Mouse (Mus musculus) 3134 (cell line): ENCODE results near the gene Adat3.

Experiments used
- DNase-seq: peaks from one replicate; pipeline ENCODE4 v3.0.0-alpha.2; 2011; ENCODE audit warnings: low spot score; ENCODE audit not compliant: insufficient read length; ENCODE audit errors: extremely low read depth

Gene Adat3

DNA sequence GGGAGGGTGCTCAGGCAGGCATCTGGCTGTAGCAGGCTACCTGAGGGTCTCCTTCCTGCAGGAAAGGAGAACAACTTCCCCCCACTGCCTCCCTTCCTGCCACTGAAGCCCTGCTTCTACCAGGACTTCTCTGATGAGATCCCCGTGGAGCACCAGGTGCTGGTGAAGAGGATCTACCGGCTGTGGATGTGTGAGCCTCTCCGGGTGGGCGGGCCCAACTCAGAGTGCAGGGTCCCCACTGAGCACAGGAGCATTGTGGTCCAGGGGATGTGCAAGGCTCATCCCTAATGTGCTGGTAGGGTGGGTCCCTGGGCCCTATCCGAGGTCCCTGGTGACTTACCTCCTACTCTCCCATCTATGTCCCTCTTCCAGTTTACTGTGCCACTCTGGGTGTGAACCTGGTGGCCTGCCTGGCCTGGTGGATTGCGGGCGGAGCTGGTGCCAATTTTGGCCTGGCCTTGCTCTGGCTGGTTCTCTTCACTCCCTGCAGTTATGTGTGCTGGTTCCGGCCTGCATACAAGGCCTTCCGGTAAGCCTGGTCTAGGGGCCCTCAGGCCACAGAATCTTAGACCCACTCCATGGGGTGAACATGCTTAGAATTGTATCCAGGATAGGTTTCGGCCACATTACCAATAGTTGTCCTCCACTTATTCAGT, 6.7 kb downstream of the Adat3 start:
- DNase-seq = no peak

DNA sequence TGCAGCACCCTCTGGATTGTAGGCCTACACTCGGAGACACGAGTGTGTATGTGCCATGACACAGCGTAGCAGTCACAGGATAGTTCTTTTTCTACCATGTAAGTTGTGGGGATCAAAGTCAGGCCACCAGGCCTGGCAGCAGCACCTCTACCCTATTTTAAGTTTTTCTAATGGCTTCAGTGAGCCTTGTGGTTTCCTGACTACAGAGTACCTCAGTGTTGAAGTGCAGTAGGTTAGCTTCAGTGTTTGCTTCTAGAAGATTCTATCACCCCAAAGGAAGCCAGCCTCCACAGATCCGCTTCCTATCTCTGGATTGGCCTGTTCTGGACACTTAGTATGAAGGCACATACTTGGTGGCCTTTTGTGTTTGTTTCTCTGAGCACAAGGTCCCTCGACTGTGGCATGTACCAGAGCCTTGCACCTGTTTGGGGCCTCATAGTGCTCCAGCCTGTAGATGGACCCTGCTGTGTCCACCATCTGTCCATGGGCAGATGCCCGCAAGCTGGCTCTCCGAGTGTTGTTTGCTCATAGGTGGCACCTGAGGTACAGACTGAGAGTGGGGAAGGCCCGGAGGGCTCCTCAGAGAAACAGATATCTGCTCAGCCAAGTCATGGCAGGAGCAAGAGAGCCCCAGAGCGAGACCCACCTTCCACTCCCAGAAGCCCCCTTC, 7.6 kb downstream of the Adat3 start:
- no peak for DNase-seq

DNA sequence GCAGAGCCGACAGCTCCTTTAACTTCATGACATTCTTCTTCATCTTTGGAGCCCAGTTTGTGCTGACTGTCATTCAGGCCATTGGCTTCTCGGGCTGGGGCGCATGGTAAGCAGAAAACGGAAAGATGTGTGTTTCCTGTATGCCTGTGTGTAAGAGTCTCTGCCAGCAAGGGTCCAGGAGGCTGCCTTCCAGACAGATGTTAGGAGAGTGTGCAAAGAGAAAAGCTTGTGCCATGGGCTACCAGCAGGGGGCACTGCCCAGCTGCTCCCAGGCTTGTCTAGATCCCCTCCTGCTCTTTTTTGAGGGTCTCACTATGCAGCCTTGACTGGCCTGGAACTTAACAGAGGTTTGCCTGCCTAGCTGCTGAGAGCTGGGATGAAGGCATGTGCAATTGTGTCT, 8.3 kb downstream of the Adat3 start:
- no peak for DNase-seq

DNA sequence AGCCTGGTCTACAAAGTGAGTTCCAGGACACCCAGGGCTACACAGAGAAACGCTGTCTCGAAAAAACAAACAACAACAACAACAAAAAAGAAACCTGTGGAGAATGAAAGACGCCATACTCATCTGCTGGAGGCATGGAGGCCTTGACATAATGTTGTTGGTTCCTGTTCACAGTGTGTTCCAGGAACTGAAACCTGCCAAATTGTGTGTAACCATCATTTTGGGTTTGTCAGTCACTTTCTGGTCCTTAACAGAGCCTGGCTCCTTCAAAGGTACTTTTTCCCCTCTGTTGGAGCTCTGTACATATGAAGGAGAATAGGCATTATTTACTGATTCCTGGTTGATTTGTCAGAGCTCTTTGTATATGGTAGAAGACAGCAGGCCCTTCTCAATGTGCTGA, 9.2 kb downstream of the Adat3 start:
- no peak for DNase-seq

DNA sequence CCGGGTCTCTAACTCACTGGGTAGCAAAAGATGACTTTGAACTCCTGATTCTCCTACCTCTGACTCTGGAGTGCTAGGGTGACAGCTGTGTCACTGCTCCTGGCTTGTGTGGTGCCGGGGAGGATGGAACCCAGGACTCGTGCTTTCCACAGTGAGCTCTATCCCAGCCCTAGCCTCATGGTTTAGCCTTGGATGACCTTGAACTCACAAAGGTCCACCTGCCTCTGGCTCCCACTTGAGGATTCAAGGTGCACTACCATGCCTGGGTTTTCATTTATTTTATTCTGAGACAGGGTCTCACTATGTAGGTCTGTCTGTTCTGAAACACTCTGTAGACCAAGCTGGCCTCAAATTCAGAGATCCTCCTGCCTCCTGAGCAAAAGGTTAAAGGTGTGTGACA, 11.1 kb downstream of the Adat3 start:
- no peak for DNase-seq

DNA sequence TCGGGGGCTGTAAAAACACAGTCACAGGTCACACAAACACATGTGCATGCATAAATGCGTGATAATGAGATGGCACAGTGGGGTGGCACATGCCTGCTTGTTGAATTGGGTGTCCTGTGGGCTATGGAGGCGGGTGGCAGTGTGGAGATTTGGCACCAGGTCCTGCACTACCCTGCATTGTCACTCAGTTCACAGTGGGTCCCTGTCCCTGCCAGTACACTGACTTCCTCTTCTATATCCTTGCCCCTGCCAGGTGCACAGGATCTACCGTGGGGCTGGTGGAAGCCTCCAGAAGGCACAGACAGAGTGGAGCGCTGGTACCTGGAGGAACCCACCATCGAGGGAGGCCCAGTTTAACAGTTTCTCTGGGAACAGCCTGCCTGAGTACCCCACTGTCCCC, 11.7 kb downstream of the Adat3 start:
- no peak for DNase-seq

DNA sequence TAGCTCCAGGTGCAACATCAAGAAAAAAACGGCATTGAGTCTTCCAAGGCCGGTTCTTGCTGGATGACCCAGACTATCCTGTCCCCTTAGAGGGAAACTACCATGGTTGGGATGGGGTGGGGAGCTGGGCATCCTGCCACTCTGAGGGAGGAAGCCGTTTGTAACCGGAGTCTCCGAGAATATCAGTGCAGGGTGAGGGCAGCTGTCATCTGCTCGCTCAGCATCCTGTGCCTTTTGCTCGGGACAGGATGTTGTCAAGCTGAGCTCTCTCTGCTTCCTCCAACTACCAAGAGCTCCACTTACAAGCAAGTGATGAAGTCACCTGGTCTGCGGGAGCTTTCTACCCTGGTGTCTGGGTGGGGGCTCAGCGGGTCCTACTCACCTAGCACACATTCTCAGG, 15.5 kb downstream of the Adat3 start:
- DNase-seq = no peak

DNA sequence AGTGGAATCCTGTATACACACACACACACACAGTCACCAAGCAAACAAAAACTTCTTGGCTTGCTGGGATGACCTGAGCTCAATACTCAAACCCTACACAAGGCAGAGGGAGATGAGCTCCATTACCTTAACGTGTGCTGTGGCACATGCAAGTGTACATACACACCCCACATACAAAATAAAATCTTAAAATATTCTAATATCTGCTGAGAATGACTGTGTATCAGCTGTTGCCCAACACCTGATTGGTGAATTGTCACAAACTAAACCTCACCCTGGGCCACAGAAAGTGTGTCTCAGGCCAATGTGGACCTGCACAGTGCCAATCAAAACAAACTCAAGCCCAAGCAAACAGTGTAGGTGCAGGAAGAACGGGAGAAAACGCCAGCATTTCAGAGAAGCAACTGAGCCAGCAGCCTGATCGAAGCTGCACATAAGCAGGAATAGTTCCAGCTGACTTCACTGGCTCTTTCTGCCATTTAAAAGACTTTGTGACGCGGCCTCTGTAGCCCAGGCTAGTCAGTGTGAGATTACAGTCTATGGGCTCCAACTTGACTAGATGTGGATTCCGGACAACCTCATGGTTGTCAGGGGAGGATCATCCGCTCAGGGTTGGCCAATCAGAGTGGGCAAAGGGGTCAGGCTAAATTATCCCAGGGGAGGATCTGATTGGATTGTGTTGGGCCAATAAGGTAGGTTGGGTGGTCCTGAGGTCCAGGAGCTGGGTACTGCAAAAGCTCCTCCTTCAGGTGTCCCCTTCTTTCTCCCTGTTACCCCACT, 17.0 kb downstream of the Adat3 start:
- peak; percentile 38 for DNase-seq

DNA sequence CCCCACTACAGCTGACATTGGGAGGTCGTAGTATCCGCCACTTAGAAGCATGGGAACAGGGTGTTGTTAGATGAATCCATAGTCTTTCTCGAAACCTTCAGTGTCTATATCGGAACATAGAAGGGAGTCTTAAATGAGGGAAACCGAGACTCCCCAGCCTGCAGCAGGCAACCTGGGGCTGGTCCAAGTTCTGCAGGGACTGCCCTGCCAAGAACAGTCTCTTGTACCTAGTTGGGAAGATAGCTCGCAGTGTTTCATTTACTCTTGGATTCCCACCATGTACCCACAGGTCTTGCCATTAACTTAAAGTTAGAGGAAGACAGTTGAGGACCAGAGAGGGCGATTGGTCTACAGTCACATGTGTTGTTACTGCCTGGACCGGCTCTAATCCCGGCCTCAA, 17.7 kb downstream of the Adat3 start:
- DNase-seq = no peak

DNA sequence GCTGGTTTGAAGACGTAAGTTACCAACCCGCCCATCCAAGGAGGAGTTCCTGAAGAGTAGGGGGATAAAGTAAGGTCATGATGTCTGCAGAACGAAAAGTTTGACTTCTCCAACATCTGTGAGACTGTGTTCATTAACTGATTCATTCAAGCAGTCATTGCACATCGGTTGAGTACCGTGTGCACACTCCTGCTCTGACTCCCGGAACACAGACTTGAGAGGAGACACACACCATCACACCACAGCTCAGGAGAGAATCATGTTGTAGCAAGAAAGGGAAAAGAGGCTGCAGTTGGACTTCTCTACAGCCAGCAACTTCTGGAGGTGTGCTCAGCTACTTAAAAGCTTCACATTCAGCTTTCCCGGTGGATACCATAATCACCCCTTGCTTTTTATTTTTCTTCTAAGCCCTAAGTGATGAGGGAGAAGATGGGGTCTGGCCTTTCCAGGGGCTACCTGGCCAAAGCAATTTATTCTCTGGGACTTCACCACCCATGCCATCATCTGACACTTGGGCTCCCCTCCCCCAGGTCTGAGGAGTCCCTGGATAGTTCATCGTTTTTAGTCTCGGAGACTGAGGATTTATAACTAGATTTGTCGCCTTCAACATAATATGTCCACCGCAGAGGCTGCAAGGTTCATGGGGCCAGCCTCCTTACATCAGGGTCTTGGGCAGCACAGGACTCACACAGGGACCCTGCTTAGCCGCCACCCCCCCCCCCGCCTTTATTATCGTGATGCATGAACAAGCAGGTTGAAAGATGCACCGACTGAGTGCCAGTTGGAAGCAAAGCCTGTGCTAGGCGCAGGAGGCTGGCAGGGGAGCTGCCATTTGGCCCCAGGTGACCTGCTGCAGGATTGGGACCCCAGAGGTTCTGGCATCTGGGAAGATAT, 18.4 kb downstream of the Adat3 start:
- no peak for DNase-seq

DNA sequence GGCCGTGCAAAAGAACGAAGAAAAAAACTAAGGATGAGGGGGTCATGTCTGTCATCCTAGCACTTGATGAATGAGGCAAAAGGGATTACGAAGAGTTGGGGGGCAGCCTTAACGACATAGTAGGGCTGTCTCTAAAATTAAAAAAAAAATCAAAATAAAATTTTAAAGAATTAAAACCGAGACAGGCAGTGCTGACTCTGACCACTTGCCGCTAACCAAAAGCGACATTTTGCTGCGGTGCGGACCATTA, 18.9 kb downstream of the Adat3 start:
- no peak for DNase-seq

DNA sequence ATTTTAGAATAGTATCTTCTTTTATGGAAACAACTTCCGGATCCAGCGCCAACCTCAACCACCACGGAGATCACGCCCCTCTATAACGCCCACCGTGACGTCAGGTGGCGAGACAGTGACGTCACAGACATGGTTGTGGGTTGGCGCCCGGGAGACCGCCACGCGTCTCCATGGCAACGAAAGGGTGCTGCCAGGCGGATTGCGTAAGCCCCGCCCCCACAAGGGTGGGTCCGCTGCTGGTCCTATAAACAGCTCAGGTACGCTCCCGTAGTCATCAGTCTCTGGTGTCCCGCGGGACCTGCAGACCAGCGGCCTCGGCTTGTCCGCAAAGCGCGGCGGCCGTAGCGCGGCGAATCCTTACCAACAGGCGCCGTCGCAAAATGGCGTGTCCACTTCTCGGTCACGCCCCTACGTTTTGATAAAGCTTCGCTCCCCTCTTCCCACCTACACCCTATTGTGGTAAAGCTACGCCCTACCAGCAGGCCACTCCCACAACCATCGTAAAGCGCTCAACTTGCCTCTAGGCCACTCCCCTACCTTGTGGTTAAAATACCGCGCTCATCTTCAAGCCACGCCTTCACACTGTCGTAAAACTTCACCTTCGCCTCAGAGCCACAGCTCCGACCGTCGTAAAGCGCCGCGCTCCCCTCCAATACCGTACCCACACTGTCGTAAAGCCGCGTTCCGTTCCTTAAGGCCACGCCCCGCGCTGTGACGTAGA, 19.4 kb downstream of the Adat3 start:
- DNase-seq = peak; percentile 100

DNA sequence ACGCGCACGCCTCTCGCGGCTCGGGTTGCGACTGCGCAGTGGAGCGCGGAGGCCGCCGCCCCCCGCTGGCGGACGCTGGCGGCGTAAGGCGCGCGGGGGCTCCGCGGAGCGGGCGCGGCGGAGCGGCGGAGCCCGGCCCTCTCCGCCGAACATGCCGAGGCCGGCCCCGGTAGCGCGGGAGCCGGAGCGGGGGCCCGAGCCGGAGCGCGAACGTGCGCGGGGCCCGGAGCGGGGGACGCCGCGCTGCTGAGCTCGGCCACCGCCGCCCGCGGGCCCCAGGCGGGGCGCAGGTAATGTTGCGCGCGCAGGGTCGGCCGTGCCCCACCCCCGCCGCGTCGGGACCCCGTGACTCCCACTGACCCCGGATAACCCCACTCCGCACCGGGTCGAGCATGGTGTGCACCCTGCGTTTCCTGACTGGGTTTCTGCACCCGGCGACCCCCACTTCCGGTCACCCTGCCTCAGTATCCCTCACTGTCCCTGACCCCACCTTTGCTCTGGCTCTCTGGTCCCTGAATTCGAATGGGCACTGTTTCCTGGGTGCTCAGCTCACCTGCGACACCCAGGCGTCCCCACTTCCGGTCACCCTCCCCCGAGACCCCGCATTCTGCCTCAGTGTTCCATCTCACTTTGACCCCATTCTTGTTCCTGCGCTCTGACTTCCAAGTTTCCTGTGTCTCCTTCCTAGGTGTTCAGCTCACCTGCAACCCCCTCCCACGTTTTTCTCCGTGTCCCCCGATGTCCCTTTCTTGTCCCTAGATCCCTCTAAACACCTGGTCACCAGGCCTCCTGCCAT, 20.2 kb downstream of the Adat3 start, which contains the start of gene Csnk1g2:
Gene Csnk1g2, plus strand, starts transcription at position 178 of the 796 bp plus-strand sequence.
- peak; percentile 51 for DNase-seq

DNA sequence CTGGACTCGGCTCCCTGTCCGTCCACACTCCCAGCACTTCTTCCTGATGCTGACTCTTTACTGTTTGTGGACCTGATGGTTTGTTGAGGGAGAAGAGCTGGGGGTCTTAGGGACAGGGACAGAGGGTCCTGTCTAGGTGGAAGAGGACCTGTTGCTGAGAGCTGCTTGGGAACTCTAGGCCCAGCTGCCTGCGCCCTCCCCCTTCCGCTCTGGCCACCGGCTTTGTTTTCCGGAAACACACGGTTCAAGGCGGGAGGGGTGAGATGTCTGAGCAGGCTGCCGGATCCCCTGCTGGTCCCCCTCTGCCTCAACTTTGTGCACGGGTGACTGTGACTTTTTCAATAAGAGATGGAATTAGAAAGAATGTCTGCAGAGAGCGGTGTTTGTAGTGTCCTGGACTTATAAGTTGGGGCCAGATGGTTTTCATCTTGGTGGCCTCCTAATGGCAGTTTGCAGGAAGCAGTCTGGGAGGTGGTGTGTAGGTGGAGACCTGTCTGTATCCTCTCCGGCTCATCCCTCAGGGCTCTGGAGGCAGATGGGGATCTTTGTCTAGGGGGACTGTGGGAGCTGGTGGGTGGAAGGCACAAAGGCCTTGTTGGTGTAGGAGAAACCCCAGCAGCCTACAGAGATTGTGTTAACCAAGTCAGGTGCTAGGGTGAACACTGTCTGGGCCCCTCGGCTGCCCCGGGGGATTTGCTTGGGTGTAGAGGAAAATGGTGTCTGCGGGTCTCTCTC, 20.9 kb downstream of the Adat3 start:
- DNase-seq = peak; percentile 64

DNA sequence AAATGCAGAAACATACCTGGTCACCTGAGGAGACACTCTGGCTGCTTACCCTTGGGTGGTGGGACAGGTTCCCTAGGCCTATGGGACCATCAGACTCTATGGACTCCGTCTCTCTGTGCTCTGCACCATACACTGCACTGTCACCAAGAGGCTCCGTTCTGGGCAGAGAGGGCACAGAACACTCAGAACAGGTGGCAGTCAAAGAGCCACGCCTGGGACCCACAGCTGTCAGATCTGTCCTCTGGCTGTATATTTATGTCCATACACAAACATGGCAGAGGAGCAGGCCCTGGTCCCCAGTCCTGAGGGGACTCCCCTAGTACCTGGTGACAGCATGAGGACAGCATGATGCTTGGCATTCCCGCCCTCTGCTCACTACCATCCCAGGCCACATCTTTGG, 23.1 kb downstream of the Adat3 start:
- DNase-seq = no peak

DNA sequence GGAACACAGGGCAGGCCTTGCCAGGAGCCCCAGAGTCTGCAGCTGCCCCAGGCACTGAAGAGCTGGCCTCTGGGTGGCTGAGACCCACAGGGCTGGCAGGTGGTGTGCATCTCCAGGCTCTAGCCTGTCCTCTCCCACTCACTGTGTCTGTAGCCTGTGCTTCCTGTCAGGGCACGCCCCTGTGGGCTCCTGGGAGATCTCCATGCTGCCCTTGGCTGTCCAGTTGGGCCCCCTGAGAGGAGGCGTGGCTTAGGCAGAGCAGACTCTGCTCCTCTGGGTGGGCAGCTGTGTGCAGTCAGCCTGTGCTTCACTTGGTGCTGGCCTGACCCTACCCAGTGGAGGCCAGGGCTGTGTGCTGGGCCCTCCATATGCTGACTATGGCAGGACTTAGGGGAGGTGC, 25.0 kb downstream of the Adat3 start:
- DNase-seq = no peak

DNA sequence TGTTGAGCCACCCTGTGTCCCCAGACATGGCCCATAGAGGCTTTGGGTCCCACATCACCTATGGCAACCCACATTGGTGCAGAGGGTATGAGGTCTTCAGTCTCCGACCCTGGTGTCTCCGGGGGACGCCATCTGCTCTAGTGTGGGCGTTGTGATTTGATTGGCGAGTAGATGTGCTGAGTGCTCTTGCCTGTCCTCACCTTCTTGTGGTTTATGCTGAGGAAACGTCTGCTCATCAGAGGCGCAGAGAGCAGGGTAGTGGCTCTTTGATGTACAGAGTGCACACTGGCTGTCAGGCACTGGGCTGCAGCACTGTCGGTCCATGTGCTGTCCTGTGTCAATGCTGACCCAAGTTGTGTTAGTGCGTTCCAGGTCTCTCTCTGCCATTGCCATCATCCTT, 26.2 kb downstream of the Adat3 start:
- DNase-seq = no peak

DNA sequence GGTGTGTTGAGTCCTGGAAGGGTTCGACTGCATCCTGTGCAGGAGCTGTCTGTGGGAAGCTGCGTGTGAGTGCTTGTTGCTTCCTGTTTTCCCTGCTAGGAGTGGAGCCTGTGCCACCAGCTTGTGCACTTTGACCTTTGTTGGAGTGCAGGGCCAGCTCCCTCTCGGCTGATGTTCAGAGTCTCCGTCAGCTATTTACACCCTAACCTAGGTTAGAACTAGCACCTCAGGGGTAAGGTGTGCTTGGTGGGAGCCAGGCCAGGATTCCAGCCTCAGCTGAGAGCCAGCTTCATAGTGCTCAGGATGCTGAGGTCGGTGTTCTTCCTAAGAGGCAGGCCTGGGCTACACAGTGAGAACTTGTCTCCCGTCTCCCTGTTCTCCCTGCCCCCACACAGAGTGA, 32.7 kb downstream of the Adat3 start:
- DNase-seq = no peak

DNA sequence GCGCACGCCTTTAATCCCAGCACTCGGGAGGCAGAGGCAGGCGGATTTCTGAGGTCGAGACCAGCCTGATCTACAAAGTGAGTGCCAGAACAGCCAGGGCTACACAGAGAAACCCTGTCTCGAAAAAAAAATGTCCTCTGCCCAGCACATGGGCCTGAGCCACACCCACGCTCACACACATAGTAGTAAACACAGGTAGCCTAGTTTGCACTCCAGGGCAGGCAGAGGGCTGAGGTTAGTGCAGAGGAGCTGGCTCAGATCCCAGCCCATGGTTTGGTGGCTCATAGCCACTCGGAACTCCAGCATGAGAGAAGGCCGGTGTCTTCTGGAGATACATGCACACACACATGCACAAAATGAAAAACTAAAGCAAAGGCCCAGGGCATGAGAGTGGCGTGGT, 44.3 kb downstream of the Adat3 start:
- DNase-seq = no peak
